Mouse (Mus musculus): Measurements from ENCODE around the gene Ndufs7. TPM values are rescaled to one million over a fixed set of nuclear protein-coding genes. Genes with fewer than 3 reads are reported as not detected.
A peak's percentile ranks its signal among the peaks of the same experiment; 100 is the strongest.

Gene Ndufs7
- polyA plus RNA-seq, 1 experiment from 2014 or later, result 220 TPM

DNA sequence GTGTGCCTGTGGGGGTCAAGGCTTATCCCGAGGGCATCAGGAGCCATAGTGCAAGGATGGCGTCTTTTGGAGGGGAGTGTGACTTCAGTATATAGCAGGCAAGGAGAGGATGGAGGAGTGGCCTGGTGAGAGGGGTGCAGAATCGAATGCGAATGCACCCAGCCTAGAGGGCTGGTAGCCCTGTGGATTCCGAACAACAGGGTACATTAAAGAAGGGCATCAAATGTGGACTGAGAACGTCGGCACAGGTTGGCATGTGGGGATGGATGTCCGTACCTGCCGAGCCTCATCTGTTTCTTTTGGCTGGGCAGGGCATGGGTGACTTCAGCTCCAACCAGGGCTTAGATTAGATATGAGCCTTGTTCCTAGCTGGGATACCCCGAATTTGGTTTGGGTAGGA is 50.9 kb downstream of the Ndufs7 start:
- Histone ChIP-seq H3K4me2 (replicated peaks) (peak overlapping the region; percentile 72), H3K27me3 (peaks cover 23% of the 10 kb centered on the region; the same call in 1 of the 2 replicates), H3K36me3 (peaks cover 17% of the 10 kb centered on the region), H3K9ac (peak overlapping the region; percentile 97), H3K9me3 (replicated peaks) (no peaks in the 10 kb centered on the region), H3K4me3 (peak overlapping the region; percentile 62), H3K4me1 (peaks cover 75% of the 10 kb centered on the region), H3K27ac (peak overlapping the region; percentile 99)
- 34% methylated on average over 10 of the region's 10 CpGs for WGBS
- no peak for ATAC-seq (ENCODE audit: low FRiP score)

DNA sequence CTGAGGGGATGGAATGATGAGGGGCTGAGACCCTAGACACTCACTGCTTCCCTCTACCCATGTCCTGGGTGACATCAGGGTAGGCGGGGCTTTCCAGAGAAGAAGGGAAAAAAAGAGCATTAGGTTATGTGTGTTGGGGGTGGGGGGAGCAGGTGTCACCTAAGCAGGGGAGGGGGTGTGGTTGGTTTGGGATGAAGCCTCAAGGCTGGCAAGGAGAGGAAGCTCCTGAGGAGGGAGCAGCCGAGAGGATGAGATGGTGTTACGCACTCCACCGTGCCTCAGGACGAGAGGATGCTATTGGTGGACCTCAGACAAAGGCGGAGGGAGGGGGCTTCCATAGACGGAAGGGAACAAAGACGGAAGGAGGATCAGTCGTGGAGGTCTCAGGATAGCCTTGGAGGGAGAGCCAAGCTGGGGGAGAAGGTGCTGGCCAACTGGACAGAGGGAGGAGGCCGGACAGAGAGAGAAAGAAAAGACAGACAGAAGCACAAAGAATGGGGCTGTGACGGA is 51.8 kb downstream of the Ndufs7 start:
- peak overlapping the region; percentile 72 for H3K4me2 ChIP-seq (replicated peaks)
- H3K36me3 ChIP-seq, result peaks cover 26% of the 10 kb centered on the region
- peak overlapping the region; percentile 62 for H3K4me3 ChIP-seq
- H3K27ac ChIP-seq, result peak overlapping the region; percentile 99
- H3K9ac ChIP-seq, result peak overlapping the region; percentile 97
- peaks cover 69% of the 10 kb centered on the region for H3K4me1 ChIP-seq
- ATAC-seq (ENCODE audit: low FRiP score), result peak; percentile 83
- 10% methylated on average over 11 of the region's 11 CpGs for WGBS
- no peaks in the 10 kb centered on the region for H3K9me3 ChIP-seq (replicated peaks)
- H3K27me3 ChIP-seq, result peaks cover 24% of the 10 kb centered on the region; the same call in 1 of the 2 replicates

DNA sequence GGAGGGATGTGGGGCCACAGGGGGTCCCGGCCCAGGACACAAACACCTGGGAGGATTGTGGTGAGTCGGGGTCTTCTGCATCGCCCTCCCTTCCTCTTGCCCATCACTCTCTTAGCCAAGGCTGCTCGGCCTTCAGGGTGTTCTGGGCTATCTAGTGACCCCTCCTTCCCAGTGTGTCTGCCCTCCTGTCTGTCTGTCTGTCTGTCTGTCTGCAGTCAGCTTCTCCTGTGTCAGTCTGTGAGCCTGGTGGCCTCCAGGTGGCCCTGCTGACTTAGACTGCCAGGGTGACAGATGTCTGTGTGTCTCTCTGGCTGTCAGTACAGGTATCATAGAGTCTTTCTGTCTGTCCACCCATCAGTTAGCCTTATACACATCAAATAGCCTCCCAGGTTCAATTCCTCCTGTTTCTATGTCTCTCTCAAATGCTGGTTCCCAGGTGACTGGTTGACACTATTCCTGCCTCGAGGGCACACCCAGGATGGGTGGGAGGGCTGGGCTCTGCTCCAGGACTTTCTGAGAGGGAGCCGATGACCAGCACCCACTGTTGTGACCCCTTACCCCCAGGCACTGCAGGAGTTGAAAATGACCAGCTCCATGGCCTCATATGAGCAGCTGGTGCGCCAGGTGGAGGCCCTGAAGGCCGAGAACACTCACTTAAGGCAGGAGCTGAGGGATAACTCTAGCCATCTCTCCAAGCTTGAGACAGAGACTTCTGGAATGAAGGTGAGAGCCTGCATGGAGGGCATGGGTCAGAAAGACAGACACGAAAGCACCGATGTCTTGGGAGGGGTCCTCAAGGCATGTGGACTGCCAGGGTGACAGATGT is 52.5 kb downstream of the Ndufs7 start:
- no peak; the same call in 1 of the 2 replicates for ATAC-seq (ENCODE audit: low FRiP score)
- Histone ChIP-seq H3K4me1 (peaks cover 63% of the 10 kb centered on the region), H3K4me2 (replicated peaks) (peak overlapping the region; percentile 72), H3K9ac (peak overlapping the region; percentile 97), H3K36me3 (peaks cover 34% of the 10 kb centered on the region), H3K9me3 (replicated peaks) (no peaks in the 10 kb centered on the region), H3K4me3 (peak overlapping the region; percentile 62), H3K27me3 (peaks cover 28% of the 10 kb centered on the region), H3K27ac (peak overlapping the region; percentile 99)
- WGBS, result 68% methylated on average over 10 of the region's 10 CpGs

DNA sequence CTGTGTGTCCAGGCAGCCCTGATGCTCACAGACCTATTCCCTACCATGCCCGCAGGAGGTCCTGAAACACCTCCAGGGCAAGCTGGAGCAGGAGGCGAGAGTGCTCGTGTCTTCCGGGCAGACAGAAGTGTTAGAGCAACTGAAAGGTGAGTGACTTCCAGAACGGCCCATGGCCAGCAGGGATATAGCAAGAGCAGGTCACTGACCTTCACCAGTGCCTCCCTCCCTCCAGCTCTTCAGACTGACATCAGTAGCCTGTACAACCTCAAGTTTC is 53.1 kb downstream of the Ndufs7 start:
- no peak for ATAC-seq (ENCODE audit: low FRiP score)
- H3K9ac ChIP-seq, result peak overlapping the region; percentile 97
- peaks cover 57% of the 10 kb centered on the region for H3K4me1 ChIP-seq
- peak overlapping the region; percentile 62 for H3K4me3 ChIP-seq
- H3K9me3 ChIP-seq (replicated peaks), result no peaks in the 10 kb centered on the region
- peaks cover 28% of the 10 kb centered on the region for H3K27me3 ChIP-seq
- peak overlapping the region; percentile 72 for H3K4me2 ChIP-seq (replicated peaks)
- WGBS, result 40% methylated on average over 5 of the region's 5 CpGs
- H3K36me3 ChIP-seq, result peaks cover 39% of the 10 kb centered on the region
- H3K27ac ChIP-seq, result peak overlapping the region; percentile 99

DNA sequence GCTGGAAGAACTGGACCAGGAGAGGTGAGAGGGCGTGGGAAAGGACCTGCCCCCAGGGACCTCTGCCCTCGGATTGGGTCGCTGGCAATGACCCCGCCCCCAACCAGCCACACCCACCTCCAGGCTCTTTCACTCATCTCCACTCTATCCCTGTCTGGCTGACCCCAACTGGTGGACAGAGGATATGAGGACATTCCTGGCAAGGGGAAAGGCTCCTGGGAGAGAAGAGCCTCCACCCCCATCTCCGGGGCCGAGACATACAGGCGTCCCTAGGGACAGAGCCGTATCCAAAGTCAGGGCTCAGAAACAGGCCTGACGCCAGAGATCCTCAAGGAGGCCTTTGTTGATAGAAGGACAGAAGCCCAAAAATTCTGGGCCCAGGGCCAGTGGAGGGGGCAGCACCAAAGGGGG is 53.6 kb downstream of the Ndufs7 start:
- WGBS, result 9% methylated on average over 9 of the region's 9 CpGs
- Histone ChIP-seq H3K9me3 (replicated peaks) (no peaks in the 10 kb centered on the region), H3K36me3 (peaks cover 44% of the 10 kb centered on the region), H3K27me3 (peaks cover 27% of the 10 kb centered on the region), H3K4me1 (peaks cover 53% of the 10 kb centered on the region), H3K4me2 (replicated peaks) (peak overlapping the region; percentile 72), H3K27ac (peak overlapping the region; percentile 99; the same call in 1 of the 2 replicates), H3K4me3 (peak overlapping the region; percentile 62), H3K9ac (peak overlapping the region; percentile 97)
- ATAC-seq (ENCODE audit: low FRiP score), result no peak

DNA sequence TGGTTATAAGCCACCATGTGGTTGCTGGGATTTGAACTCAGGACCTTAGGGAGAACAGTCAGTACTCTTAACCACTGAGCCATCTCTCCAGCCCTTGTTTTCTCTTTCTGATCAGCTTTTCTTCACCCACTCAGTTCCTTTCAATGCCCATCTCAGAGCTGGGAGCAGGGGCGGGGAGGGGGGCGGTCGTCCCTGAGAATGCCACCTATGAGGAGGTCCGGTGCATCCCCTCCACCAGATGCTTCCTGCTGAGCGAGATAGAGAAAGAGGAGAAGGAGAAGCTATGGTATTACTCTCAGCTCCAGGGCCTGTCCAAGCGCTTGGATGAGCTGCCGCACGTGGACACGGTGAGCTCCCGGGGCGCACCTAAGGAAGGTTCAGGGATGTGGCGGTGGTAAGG is 55.5 kb downstream of the Ndufs7 start:
- peak overlapping the region; percentile 39 for H3K9ac ChIP-seq
- ATAC-seq (ENCODE audit: low FRiP score), result no peak
- WGBS, result 28% methylated on average over 11 of the region's 12 CpGs
- peak overlapping the region; percentile 14 for H3K4me3 ChIP-seq
- peaks cover 39% of the 10 kb centered on the region for H3K4me1 ChIP-seq
- peaks cover 64% of the 10 kb centered on the region for H3K36me3 ChIP-seq
- peak overlapping the region; percentile 31 for H3K4me2 ChIP-seq (replicated peaks)
- H3K27ac ChIP-seq, result no peak overlapping the region
- no peaks in the 10 kb centered on the region for H3K9me3 ChIP-seq (replicated peaks)
- peaks cover 14% of the 10 kb centered on the region for H3K27me3 ChIP-seq

DNA sequence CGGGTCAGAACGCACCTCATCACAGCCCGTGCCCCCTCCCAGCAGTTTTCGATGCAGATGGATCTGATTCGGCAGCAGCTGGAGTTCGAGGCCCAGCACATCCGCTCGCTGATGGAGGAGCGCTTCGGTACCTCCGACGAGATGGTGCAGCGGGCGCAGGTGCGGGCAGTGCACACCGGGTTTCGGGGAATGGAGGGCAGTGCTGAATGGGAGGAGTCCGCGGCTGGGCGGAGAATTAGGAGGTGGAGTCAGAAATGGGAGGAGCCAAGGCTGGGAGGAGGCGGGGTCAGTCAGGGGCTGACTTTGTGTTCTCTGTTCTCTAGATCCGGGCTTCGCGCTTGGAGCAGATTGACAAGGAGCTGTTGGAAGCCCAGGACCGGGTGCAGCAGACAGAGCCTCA is 55.9 kb downstream of the Ndufs7 start:
- Histone ChIP-seq H3K4me1 (peaks cover 35% of the 10 kb centered on the region), H3K4me2 (replicated peaks) (peak overlapping the region; percentile 31), H3K36me3 (peaks cover 66% of the 10 kb centered on the region), H3K9ac (peak overlapping the region; percentile 39), H3K4me3 (peak overlapping the region; percentile 14), H3K27ac (no peak overlapping the region), H3K27me3 (peaks cover 10% of the 10 kb centered on the region), H3K9me3 (replicated peaks) (no peaks in the 10 kb centered on the region)
- no peak for ATAC-seq (ENCODE audit: low FRiP score)
- 23% methylated on average over 25 of the region's 25 CpGs for WGBS

Small RNA genes within 50 kb of the gene (microRNA-seq; reads per million reads assigned to microRNA genes)
- gene Mir6911, result 0.81 reads per million

Other genes starting within 250 kb of the Ndufs7 start
- gene Arhgap45, start 232.5 kb upstream of the Ndufs7 start, polyA plus RNA-seq (2016; fragmentation: Nextera tagmentation; extraction: Ambion mirVana), result 8.7 and 8.9 TPM in 2 replicates
- gene Polr2e, start 209.3 kb upstream of the Ndufs7 start, polyA plus RNA-seq (2016; fragmentation: Nextera tagmentation; extraction: Ambion mirVana), result 163 and 171 TPM in 2 replicates
- gene Gpx4, start 202.0 kb upstream of the Ndufs7 start, polyA plus RNA-seq (2016; fragmentation: Nextera tagmentation; extraction: Ambion mirVana), result 449 and 484 TPM in 2 replicates
- gene Sbno2, start 143.6 kb upstream of the Ndufs7 start, polyA plus RNA-seq (2016; fragmentation: Nextera tagmentation; extraction: Ambion mirVana), result 15.1 TPM in 2 replicates
- gene Stk11, start 133.3 kb upstream of the Ndufs7 start, polyA plus RNA-seq (2016; fragmentation: Nextera tagmentation; extraction: Ambion mirVana), result 13.1 and 16.1 TPM in 2 replicates
- gene Atp5d, start 110.5 kb upstream of the Ndufs7 start, polyA plus RNA-seq (2016; fragmentation: Nextera tagmentation; extraction: Ambion mirVana), result 351 and 385 TPM in 2 replicates
- 18.4 and 22.3 TPM in 2 replicates for gene Cbarp, start 108.3 kb upstream of the Ndufs7 start, polyA plus RNA-seq (2016; fragmentation: Nextera tagmentation; extraction: Ambion mirVana)
- 42.1 and 54.5 TPM in 2 replicates for gene Midn, start 100.8 kb upstream of the Ndufs7 start, polyA plus RNA-seq (2016; fragmentation: Nextera tagmentation; extraction: Ambion mirVana)
- 235 and 271 TPM in 2 replicates for gene Cirbp, start 83.1 kb upstream of the Ndufs7 start, polyA plus RNA-seq (2016; fragmentation: Nextera tagmentation; extraction: Ambion mirVana)
- gene 1600002K03Rik, start 76.2 kb upstream of the Ndufs7 start, polyA plus RNA-seq (2016; fragmentation: Nextera tagmentation; extraction: Ambion mirVana), result 12.0 and 13.3 TPM in 2 replicates
- 49.3 and 50.5 TPM in 2 replicates for gene Efna2, start 69.6 kb upstream of the Ndufs7 start, polyA plus RNA-seq (2016; fragmentation: Nextera tagmentation; extraction: Ambion mirVana)
- gene Mum1, start 22.7 kb upstream of the Ndufs7 start, polyA plus RNA-seq (2016; fragmentation: Nextera tagmentation; extraction: Ambion mirVana), result 50.0 and 58.8 TPM in 2 replicates
- gene Gamt, start 11.9 kb downstream of the Ndufs7 start, polyA plus RNA-seq (2016; fragmentation: Nextera tagmentation; extraction: Ambion mirVana), result 26.6 and 29.6 TPM in 2 replicates
- gene Dazap1, start 12.4 kb downstream of the Ndufs7 start, polyA plus RNA-seq (2016; fragmentation: Nextera tagmentation; extraction: Ambion mirVana), result 67.1 and 76.9 TPM in 2 replicates
- 530 and 668 TPM in 2 replicates for gene Rps15, start 43.3 kb downstream of the Ndufs7 start, polyA plus RNA-seq (2016; fragmentation: Nextera tagmentation; extraction: Ambion mirVana)
- gene Apc2, start 46.9 kb downstream of the Ndufs7 start, polyA plus RNA-seq (2016; fragmentation: Nextera tagmentation; extraction: Ambion mirVana), result 170 and 191 TPM in 2 replicates
- gene 2310011J03Rik, start 71.4 kb downstream of the Ndufs7 start, polyA plus RNA-seq (2016; fragmentation: Nextera tagmentation; extraction: Ambion mirVana), result 38.4 and 39.7 TPM in 2 replicates
- gene Pcsk4, start 80.4 kb downstream of the Ndufs7 start, polyA plus RNA-seq (2016; fragmentation: Nextera tagmentation; extraction: Ambion mirVana), result 2.2 and 2.8 TPM in 2 replicates
- gene Reep6, start 80.8 kb downstream of the Ndufs7 start, polyA plus RNA-seq (2016; fragmentation: Nextera tagmentation; extraction: Ambion mirVana), result 3.2 and 4.1 TPM in 2 replicates
- 0.38 and 0.77 TPM in 2 replicates for gene Adamtsl5, start 99.3 kb downstream of the Ndufs7 start, polyA plus RNA-seq (2016; fragmentation: Nextera tagmentation; extraction: Ambion mirVana)
- 0.35 and 0.50 TPM in 2 replicates for gene Plk5, start 107.3 kb downstream of the Ndufs7 start, polyA plus RNA-seq (2016; fragmentation: Nextera tagmentation; extraction: Ambion mirVana)
- gene Mex3d, start 138.5 kb downstream of the Ndufs7 start, polyA plus RNA-seq (2016; fragmentation: Nextera tagmentation; extraction: Ambion mirVana), result 21.4 and 24.8 TPM in 2 replicates
- 275 and 296 TPM in 2 replicates for gene Mbd3, start 150.4 kb downstream of the Ndufs7 start, polyA plus RNA-seq (2016; fragmentation: Nextera tagmentation; extraction: Ambion mirVana)
- 312 and 406 TPM in 2 replicates for gene Uqcr11, start 157.7 kb downstream of the Ndufs7 start, polyA plus RNA-seq (2016; fragmentation: Nextera tagmentation; extraction: Ambion mirVana)
- 176 and 178 TPM in 2 replicates for gene Tcf3, start 184.5 kb downstream of the Ndufs7 start, polyA plus RNA-seq (2016; fragmentation: Nextera tagmentation; extraction: Ambion mirVana)
- gene Onecut3, start 245.7 kb downstream of the Ndufs7 start, polyA plus RNA-seq (2016; fragmentation: Nextera tagmentation; extraction: Ambion mirVana), result 1.7 and 2.3 TPM in 2 replicates